Mouse (Mus musculus): ENCODE measurements around the gene Ndufb7.
A peak's percentile ranks its signal among the peaks of the same experiment; 100 is the strongest.
"Not testable (repeated sequence)": the region's sequence is repeated elsewhere in the genome, so short reads cannot be mapped to it uniquely, and the experiment has no call there.

The Ndufb7 gene

DNA sequence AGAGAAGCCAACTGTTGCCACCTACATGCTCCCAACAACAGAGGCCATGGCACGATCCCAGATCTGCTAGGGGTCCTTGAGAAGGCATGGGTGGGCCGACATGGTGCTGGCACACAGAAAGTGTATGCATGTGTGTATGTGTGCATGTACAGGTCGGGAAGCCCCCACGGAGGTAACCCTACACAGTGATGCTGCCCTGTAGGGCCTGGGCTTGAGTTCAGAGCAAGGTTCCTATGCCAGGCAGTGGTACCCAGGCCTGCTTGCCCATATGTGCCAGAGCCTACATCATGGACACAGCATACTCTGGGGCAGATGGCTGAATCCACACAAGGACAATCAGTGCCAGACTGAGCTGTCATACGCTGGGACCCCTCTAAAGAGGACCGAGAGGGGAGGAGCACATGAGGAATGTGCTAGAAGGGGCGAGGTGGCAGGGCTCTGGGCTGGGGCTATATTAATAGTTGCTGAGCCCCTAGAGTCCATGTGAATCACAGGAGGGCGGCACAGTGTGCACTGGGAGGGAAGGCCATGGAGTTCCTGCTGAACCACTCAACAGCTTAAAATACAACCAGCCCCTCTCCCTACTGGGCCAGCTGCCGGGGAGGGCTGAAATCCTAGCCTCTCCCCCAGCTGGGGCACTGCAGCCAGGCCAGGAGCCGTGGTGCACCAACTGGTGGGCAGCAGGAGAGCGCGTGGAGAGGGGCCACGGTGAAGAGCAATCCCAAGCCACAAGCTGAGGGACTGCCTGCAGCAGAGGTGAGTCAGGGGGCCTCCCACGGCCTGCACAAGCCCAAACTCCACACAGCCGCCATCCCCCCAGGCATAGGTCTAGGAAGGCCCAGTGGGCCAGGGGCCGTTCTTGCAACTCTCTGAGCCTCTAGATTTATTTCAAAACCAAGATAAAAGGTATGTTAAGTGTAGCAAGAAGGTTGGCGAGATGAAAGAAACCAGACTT, 9.4 kb downstream of the Ndufb7 start:
- DNase-seq (ENCODE audit: low read depth in 2 of 2, low spot score in 2 of 2): no peak

DNA sequence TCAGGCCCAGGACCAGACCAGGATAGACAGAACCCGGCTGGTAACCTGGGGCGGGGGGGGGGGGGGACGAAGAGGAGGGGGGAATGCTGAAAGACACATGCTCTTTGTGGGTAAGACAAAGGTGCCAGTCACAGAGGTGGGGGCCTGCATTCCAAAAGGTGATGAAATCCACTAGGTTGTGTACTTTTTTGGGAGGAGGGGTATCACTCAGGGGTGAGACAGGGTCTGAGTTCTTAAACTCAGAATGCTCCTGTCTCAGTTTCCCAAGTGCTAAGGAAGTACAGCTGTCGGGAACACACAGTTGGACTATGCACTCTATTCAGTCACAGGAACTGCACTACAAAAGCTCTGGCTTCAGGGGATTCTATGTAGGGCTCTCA, 10.0 kb downstream of the Ndufb7 start:
- DNase-seq (ENCODE audit: low read depth in 2 of 2, low spot score in 2 of 2): no peak

GRCm38 (mm10) chr8:83576921-83577320, 10.4 kb downstream of the Ndufb7 start:
- no peak for DNase-seq (ENCODE audit: low read depth in 2 of 2, low spot score in 2 of 2)

GRCm38 (mm10) chr8:83577384-83577791, 10.9 kb downstream of the Ndufb7 start:
- no peak for DNase-seq (ENCODE audit: low read depth in 2 of 2, low spot score in 2 of 2)

DNA sequence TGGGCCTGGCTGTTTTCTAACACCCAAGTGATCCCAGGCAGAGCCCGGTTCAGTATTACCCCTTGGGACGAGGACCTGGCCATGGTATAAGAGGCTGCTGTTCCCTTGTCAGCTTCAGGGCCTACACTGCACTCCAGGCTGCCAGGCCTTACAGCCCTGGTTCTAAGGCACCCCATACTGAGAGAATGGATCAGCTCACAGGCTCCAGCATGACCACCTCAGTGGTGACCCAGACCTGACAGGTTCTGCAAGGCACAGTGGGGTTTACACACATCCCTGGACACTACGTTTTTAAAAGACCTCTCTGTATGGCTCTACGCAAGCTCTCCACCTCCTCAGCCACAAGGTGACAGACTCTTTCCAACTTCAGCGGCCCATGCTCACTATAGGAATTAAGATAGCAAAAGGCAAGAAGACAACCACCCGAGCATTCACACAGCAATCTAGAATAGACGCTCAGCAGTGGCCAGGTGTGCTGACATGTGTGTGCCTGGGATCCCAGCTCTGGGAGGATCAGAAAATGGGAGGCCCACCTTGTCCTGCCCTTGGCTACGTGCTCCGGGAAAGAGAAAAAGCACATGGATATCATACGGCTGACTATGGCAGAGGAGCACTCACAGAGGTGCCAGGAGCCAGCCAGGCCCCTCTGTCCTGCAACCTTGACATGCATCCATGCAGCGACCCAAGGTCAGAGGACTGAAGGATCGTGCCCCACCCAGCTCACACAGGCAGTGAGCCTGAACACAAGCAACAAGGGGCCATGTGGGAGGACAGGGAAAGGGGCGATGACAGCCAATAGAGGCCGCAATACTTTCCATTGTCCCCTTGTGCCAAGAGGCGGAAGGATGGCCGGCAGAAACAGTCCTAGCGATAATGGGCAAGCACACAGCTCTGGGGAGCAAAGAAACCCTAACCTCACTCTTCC, 11.9 kb downstream of the Ndufb7 start:
- DNase-seq (ENCODE audit: low read depth in 2 of 2, low spot score in 2 of 2): no peak

GRCm38 (mm10) chr8:83579676-83580075, 13.2 kb downstream of the Ndufb7 start:
- no peak for DNase-seq (ENCODE audit: low read depth in 2 of 2, low spot score in 2 of 2)

- no peak for DNase-seq (ENCODE audit: low read depth in 2 of 2, low spot score in 2 of 2)
Observed at GRCm38 (mm10) chr8:83580826-83581225, 14.4 kb downstream of the Ndufb7 start.

GRCm38 (mm10) chr8:83582226-83582625, 15.8 kb downstream of the Ndufb7 start:
- DNase-seq (ENCODE audit: low read depth in 2 of 2, low spot score in 2 of 2): no peak

DNA sequence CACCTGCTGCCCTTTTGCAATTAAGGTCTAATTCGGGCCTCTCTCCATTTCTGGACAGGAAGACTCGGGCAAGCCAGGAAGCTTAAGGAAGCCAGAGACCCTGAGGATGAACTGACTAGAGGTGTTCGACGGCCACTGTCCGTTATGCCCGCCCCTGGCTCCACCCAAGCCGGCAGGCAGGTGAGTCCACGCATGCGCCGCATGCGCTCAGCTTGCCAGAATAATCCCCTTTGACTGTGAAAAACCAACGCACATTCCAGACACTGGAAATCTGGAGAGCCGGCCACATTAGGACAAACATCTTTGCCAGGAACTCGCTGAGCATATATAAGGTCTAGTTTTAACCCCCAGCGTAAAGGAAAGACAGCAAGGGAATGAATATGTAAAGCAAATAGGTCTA, 16.8 kb downstream of the Ndufb7 start:
- DNase-seq (ENCODE audit: low read depth in 2 of 2, low spot score in 2 of 2): no peak

DNA sequence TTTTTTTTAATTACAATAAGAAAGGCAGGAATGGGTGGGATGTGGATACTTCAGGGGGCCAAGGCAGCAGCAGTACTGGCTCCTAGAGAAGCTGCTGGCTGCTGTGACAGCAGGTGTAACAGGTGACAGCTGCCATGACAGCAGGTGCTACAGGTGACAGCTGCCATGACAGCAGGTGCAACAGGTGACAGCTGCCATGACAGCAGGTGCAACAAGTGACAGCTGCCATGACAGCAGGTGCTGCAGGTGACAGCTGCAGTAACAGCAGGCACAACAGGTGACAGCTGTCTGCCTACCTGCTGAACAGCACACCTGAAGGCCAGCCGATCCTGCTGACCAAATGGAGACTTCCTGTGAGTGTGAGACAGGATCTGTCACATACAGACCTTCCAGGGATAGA, 18.3 kb downstream of the Ndufb7 start:
- DNase-seq (ENCODE audit: low read depth in 2 of 2, low spot score in 2 of 2): no peak

DNA sequence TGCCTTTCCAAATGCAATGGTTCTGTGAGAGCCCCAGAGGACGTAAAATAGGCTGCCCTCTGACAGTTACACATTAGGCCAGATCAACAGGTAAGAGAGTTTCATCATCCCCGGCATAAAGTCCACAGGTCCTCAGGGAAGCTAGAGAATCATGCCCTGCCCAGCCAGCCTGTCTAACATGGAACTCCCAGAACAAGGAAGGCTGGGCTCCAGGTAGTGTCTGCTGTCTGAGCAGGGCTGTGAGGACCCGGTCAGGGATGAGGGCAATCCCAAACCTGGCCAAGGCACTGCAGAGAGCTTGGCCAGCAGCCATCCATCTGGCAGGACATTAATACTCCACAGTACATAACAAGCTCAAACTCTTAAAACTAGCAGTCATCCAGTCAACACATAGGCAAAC, 18.9 kb downstream of the Ndufb7 start:
- DNase-seq (ENCODE audit: low read depth in 2 of 2, low spot score in 2 of 2): no peak

GRCm38 (mm10) chr8:83587644-83588043, 21.2 kb downstream of the Ndufb7 start:
- DNase-seq (ENCODE audit: low read depth in 2 of 2, low spot score in 2 of 2): no peak

DNA sequence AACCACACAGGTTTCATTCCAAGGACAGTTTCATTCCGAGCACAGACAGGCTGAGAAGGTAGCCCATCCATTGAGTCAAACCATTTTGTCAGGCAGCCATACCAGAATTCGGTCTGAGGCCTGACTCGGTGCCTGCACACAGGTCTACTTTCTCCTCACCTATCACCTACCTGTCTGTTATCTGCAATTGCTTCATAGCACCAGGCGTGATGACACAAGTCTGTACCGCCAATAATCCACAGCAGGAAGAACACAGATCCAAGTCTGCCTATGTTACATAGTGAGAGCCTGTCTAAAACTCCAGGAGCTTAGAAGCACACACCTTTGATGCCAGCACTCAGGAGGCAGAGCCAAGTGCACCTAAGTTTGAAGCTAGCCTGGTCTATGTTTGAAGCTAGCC, 22.4 kb downstream of the Ndufb7 start:
- no peak for DNase-seq (ENCODE audit: low read depth in 2 of 2, low spot score in 2 of 2)

DNA sequence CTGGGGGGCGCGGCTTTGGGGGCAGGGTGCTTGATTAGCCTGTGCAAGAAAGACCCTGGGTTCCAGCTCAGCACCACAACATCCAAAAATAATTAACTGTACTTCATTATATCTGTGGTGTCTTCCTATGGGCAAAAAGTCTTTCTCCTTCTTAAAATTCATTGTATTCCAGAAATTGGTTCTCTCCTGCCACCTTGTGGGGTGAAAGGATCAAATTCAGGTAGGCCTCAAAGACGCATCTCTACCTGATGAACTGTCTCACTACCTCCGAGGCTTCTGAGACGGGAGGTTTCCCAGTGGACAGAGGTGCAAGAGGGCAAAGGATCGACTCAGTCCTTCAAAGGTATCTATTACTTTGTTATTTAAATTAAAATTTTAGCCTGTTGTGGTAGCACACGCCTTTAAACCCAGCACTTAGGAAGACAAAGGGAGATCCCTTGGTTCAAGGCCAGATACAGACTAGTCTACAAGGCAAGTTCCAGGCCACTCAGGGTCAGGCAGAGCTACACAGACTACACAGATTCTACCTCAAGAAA, 24.1 kb downstream of the Ndufb7 start:
- DNase-seq (ENCODE audit: low read depth in 2 of 2, low spot score in 2 of 2): no peak

DNA sequence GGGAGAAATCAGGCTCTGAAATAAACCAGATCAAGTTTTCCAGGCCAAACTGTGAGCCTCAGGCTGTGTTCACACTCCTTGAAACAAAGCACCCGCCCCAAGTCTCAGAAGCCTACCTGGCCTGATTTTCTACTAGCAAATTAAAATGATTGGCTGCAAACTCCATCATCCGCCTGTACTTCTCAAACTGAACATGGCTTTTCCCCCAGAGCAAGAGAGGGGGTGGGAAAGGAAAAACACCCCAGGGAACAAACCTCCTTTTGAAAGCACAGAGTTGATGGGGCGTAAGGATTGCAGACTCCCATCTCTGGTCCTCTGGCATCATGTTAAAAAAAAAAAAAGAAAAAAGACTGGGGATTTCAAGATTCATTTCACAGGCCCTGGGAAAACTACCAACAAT, 26.2 kb downstream of the Ndufb7 start:
- DNase-seq (ENCODE audit: low read depth in 2 of 2, low spot score in 2 of 2): no peak

DNA sequence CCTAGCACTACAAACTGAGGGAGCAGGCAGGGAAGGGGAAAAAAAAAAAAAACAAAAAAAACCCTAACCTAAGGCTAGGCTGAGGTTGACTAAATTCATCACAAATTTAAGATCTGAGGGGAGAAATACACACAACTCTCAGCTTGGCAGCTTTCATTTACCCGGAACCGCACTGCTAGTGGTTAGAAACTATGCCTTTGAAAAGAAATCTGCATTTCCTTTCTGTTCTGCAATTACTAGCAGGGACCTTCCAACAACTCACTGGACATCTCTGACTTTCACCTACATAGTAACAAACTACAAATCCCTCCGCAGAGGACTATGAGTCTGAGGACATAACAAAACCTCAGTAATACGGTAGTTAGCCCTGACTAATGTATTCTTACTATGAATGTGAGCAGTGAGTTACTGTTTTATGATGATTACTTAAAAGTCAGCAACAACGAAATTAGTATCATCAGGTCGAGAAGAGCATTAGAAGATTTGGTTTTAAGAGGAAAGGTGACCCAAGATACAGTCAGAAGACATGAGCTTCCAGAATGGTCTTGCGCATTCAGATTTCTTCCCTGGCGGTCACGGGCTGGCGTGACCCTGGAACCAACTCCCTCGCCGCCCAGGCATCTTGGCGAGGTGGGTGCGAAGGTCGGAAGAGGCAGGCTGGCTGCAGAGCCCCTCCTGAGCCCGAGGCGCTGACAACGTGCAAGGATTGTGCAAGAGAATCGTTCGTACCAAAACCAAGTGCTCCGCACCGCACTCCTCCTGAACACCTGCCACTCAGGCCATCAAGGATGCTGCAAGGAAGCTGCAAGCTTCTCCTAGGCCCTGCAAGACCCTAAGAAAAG, 27.1 kb downstream of the Ndufb7 start:
- no peak for DNase-seq (ENCODE audit: low read depth in 2 of 2, low spot score in 2 of 2)

GRCm38 (mm10) chr8:83594167-83595049, 27.9 kb downstream of the Ndufb7 start:
- DNase-seq (ENCODE audit: low read depth in 2 of 2, low spot score in 2 of 2): peak; percentile 84 to 87

- not testable (repeated sequence) for DNase-seq (ENCODE audit: low read depth in 2 of 2, low spot score in 2 of 2)
Observed at GRCm38 (mm10) chr8:83595050-83595345, 28.5 kb downstream of the Ndufb7 start.

DNA sequence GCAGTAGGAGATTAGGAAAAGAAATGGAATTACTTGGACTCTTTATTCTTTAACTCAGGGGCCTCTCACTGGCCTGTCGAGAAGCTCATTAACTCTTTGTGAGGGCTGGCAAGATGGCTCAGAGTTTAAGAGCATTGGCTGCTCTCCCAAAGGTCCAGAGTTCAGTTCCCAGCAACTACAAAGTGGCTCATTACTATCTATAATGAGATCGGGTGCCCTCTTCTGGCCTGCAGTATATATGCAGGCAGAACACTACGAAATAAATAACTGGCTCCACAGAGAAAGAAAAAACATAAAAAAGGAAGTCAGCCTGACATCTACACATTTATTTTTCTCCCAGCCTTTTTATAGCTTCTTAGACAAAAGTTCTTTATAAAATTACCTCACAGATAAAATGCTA, 29.9 kb downstream of the Ndufb7 start:
- DNase-seq (ENCODE audit: low read depth in 2 of 2, low spot score in 2 of 2): no peak

- no peak for DNase-seq (ENCODE audit: low read depth in 2 of 2, low spot score in 2 of 2)
Observed at GRCm38 (mm10) chr8:83598146-83598545, 31.7 kb downstream of the Ndufb7 start.
